Mouse (Mus musculus): ENCODE data around the gene Gm4559. TPM values are rescaled to one million over a fixed set of nuclear protein-coding genes. Genes with fewer than 3 reads are reported as not detected.
"Not testable (repeated sequence)": the region's sequence is repeated elsewhere in the genome, so short reads cannot be mapped to it uniquely, and the experiment has no call there.

Gene Gm4559
- polyA plus RNA-seq, 1 experiment from 2014 or later = not detected

GRCm38 (mm10) chr7:142296108-142296507 is 21.9 kb upstream of the Gm4559 start:
- H3K4me1 ChIP-seq (replicated peaks); H3K9me3 ChIP-seq; DNase-seq (ENCODE audit: low spot score); H3K4me3 ChIP-seq; H3K27ac ChIP-seq; H3K36me3 ChIP-seq: not testable (repeated sequence)
- WGBS = 36% methylated on average over 4 of the region's 4 CpGs
- peaks cover 11% of the 10 kb centered on the region; the same call in 1 of the 2 replicates for H3K27me3 ChIP-seq (ENCODE audit: insufficient read depth, poor library complexity, severe bottlenecking)

GRCm38 (mm10) chr7:142295418-142295817 is 21.3 kb upstream of the Gm4559 start:
- 0 out of 2 replicates have a peak, but pooled peaks cover 2% of the 10 kb centered on the region for H3K4me1 ChIP-seq (replicated peaks)
- H3K36me3 ChIP-seq = no peaks in the 10 kb centered on the region
- peaks cover 5% of the 10 kb centered on the region; the same call in 1 of the 2 replicates for H3K27me3 ChIP-seq (ENCODE audit: insufficient read depth, poor library complexity, severe bottlenecking)
- H3K4me3 ChIP-seq = no peak overlapping the region
- H3K27ac ChIP-seq = no peak overlapping the region
- no peak for DNase-seq (ENCODE audit: low spot score)
- no peaks in the 10 kb centered on the region for H3K9me3 ChIP-seq

GRCm38 (mm10) chr7:142293851-142294250 is 19.7 kb upstream of the Gm4559 start:
- WGBS = 0% methylated on average over 2 of the region's 2 CpGs

GRCm38 (mm10) chr7:142285910-142286612 is 11.9 kb upstream of the Gm4559 start:
- H3K36me3 ChIP-seq; H3K4me3 ChIP-seq; H3K9me3 ChIP-seq; DNase-seq (ENCODE audit: low spot score); H3K27ac ChIP-seq: not testable (repeated sequence)
- 80% methylated on average over 9 of the region's 9 CpGs for WGBS
- Histone ChIP-seq H3K4me1 (replicated peaks) (peaks cover 19% of the 10 kb centered on the region), H3K27me3 (ENCODE audit: insufficient read depth, poor library complexity, severe bottlenecking) (peaks cover 36% of the 10 kb centered on the region)

More at GRCm38 (mm10) chr7:142293851-142294250, 19.7 kb upstream of the Gm4559 start:
- not testable (repeated sequence) for H3K27ac ChIP-seq; H3K27me3 ChIP-seq (ENCODE audit: insufficient read depth, poor library complexity, severe bottlenecking); H3K36me3 ChIP-seq; H3K9me3 ChIP-seq; H3K4me3 ChIP-seq; H3K4me1 ChIP-seq (replicated peaks)
- DNase-seq (ENCODE audit: low spot score) = peak; percentile 34

GRCm38 (mm10) chr7:142285130-142285835 is 11.1 kb upstream of the Gm4559 start:
- peak; percentile 50 for DNase-seq (ENCODE audit: low spot score)
- Histone ChIP-seq H3K27ac (peak overlapping the region; percentile 88), H3K9me3 (no peaks in the 10 kb centered on the region), H3K4me3 (peak overlapping the region; percentile 64), H3K4me1 (replicated peaks) (peaks cover 19% of the 10 kb centered on the region), H3K27me3 (ENCODE audit: insufficient read depth, poor library complexity, severe bottlenecking) (peaks cover 39% of the 10 kb centered on the region), H3K36me3 (no peaks in the 10 kb centered on the region)
- 25% methylated on average over 23 of the region's 23 CpGs for WGBS

- peak overlapping the region; percentile 64 for H3K4me3 ChIP-seq
- DNase-seq (ENCODE audit: low spot score) = peak; percentile 95
- peaks cover 39% of the 10 kb centered on the region for H3K27me3 ChIP-seq (ENCODE audit: insufficient read depth, poor library complexity, severe bottlenecking)
- no peaks in the 10 kb centered on the region for H3K9me3 ChIP-seq
- H3K36me3 ChIP-seq = no peaks in the 10 kb centered on the region
- under 1% methylated on average over 19 of the region's 19 CpGs for WGBS
- H3K4me1 ChIP-seq (replicated peaks) = peaks cover 19% of the 10 kb centered on the region
- peak overlapping the region; percentile 88 for H3K27ac ChIP-seq
Measured at GRCm38 (mm10) chr7:142284615-142285080, 10.5 kb upstream of the Gm4559 start.

GRCm38 (mm10) chr7:142284023-142284591 is 9.9 kb upstream of the Gm4559 start:
- H3K27me3 ChIP-seq (ENCODE audit: insufficient read depth, poor library complexity, severe bottlenecking) = peaks cover 39% of the 10 kb centered on the region

GRCm38 (mm10) chr7:142282847-142283246 is 8.7 kb upstream of the Gm4559 start:
- Histone ChIP-seq H3K27me3 (ENCODE audit: insufficient read depth, poor library complexity, severe bottlenecking) (peaks cover 39% of the 10 kb centered on the region), H3K4me1 (replicated peaks) (peaks cover 19% of the 10 kb centered on the region)
- DNase-seq (ENCODE audit: low spot score); H3K27ac ChIP-seq; H3K4me3 ChIP-seq; H3K36me3 ChIP-seq; H3K9me3 ChIP-seq: not testable (repeated sequence)
- 19% methylated on average over 2 of the region's 2 CpGs for WGBS

More at GRCm38 (mm10) chr7:142284023-142284591, 9.9 kb upstream of the Gm4559 start:
- no peaks in the 10 kb centered on the region for H3K36me3 ChIP-seq
- H3K9me3 ChIP-seq = no peaks in the 10 kb centered on the region
- under 1% methylated on average over 38 of the region's 38 CpGs for WGBS
- peak overlapping the region; percentile 88 for H3K27ac ChIP-seq
- peak overlapping the region; percentile 64 for H3K4me3 ChIP-seq
- DNase-seq (ENCODE audit: low spot score) = peak; percentile 78
- peaks cover 19% of the 10 kb centered on the region for H3K4me1 ChIP-seq (replicated peaks)

GRCm38 (mm10) chr7:142279291-142279690 is 5.1 kb upstream of the Gm4559 start:
- peaks cover 24% of the 10 kb centered on the region for H3K27me3 ChIP-seq (ENCODE audit: insufficient read depth, poor library complexity, severe bottlenecking)
- not testable (repeated sequence) for H3K27ac ChIP-seq; H3K9me3 ChIP-seq; H3K4me1 ChIP-seq (replicated peaks); H3K36me3 ChIP-seq; DNase-seq (ENCODE audit: low spot score); H3K4me3 ChIP-seq
- WGBS = 70% methylated on average over 1 of the region's 1 CpGs

- peaks cover 18% of the 10 kb centered on the region for H3K27me3 ChIP-seq (ENCODE audit: insufficient read depth, poor library complexity, severe bottlenecking)
- H3K36me3 ChIP-seq; H3K27ac ChIP-seq; H3K4me3 ChIP-seq; H3K9me3 ChIP-seq; H3K4me1 ChIP-seq (replicated peaks): not testable (repeated sequence)
- 0% methylated on average over 3 of the region's 3 CpGs for WGBS
- DNase-seq (ENCODE audit: low spot score) = peak; percentile 60
Measured at GRCm38 (mm10) chr7:142278183-142278582, 4.0 kb upstream of the Gm4559 start.

GRCm38 (mm10) chr7:142258254-142258653 is 15.9 kb downstream of the Gm4559 start, which contains the start of gene Gm2431:
Gm2431 (minus strand) TSS chr7:142258354.
- H3K27me3 ChIP-seq (ENCODE audit: insufficient read depth, poor library complexity, severe bottlenecking); H3K4me3 ChIP-seq; H3K36me3 ChIP-seq; DNase-seq (ENCODE audit: low spot score); H3K4me1 ChIP-seq (replicated peaks); H3K9me3 ChIP-seq; H3K27ac ChIP-seq: not testable (repeated sequence)
- 77% methylated on average over 1 of the region's 1 CpGs for WGBS

GRCm38 (mm10) chr7:142255517-142255916 is 18.6 kb downstream of the Gm4559 start:
- Histone ChIP-seq H3K9me3 (no peaks in the 10 kb centered on the region), H3K27me3 (ENCODE audit: insufficient read depth, poor library complexity, severe bottlenecking) (no peaks in the 10 kb centered on the region), H3K4me1 (replicated peaks) (no peaks in the 10 kb centered on the region), H3K36me3 (no peaks in the 10 kb centered on the region), H3K4me3 (no peak overlapping the region), H3K27ac (no peak overlapping the region)
- peak; percentile 18 for DNase-seq (ENCODE audit: low spot score)
- under 1% methylated on average over 2 of the region's 2 CpGs for WGBS

- no peaks in the 10 kb centered on the region for H3K27me3 ChIP-seq (ENCODE audit: insufficient read depth, poor library complexity, severe bottlenecking)
- no peaks in the 10 kb centered on the region for H3K9me3 ChIP-seq
- H3K4me1 ChIP-seq (replicated peaks) = no peaks in the 10 kb centered on the region
- H3K36me3 ChIP-seq = no peaks in the 10 kb centered on the region
- no peak overlapping the region for H3K27ac ChIP-seq
- 0% methylated on average over 1 of the region's 1 CpGs for WGBS
- peak; percentile 28 for DNase-seq (ENCODE audit: low spot score)
- H3K4me3 ChIP-seq = no peak overlapping the region
Measured at GRCm38 (mm10) chr7:142249824-142250223, 24.3 kb downstream of the Gm4559 start.

Data from hindbrain, embryonic 10.5 days (tissue).